Mouse (Mus musculus) limb, embryonic 14.5 days (tissue): ENCODE measurements around the gene Olfr385. TPM values are rescaled to one million over a fixed set of nuclear protein-coding genes. Genes with fewer than 3 reads are reported as not detected.
"Not testable (repeated sequence)": the region's sequence is repeated elsewhere in the genome, so short reads cannot be mapped to it uniquely, and the experiment has no call there.

Experiments used
- ATAC-seq: fragments of 200-750 bp; cut with Nextera tagmentation; 2 replicates; pipeline ENCODE4 v1.8.0; 2017; ENCODE audit warnings: low read depth, moderate number of reproducible peaks, moderate TSS enrichment; ENCODE audit not compliant: low FRiP score
- DNase-seq: peaks from one replicate; pipeline ENCODE4 v3.0.0-alpha.2; 2015; ENCODE audit warnings: low spot score
- H3K27ac ChIP-seq: fragments of 300-500 bp; sonication (generic); replicated peaks from 2 replicates; pipeline ENCODE4 v1.5.1; 2014; ENCODE audit warnings: low read depth, mild to moderate bottlenecking, low read length, moderate library complexity, mixed read lengths
- H3K27me3 ChIP-seq: fragments of 300-500 bp; sonication (generic); 2 replicates; pipeline ENCODE4 v1.6.1; 2014; ENCODE audit warnings: low read length, mixed read lengths; ENCODE audit not compliant: control insufficient read depth, insufficient read depth
- H3K36me3 ChIP-seq: fragments of 300-500 bp; sonication (generic); 2 replicates; pipeline ENCODE4 v1.6.1; 2014; ENCODE audit warnings: mild to moderate bottlenecking, low read length, moderate library complexity, mixed read lengths; ENCODE audit not compliant: control insufficient read depth, insufficient read depth
- H3K4me1 ChIP-seq: fragments of 300-500 bp; sonication (generic); 2 replicates; pipeline ENCODE4 v1.6.1; 2014; ENCODE audit warnings: antibody characterized with exemption, low read length, mixed read lengths; ENCODE audit not compliant: control insufficient read depth, insufficient read depth
- H3K4me2 ChIP-seq: fragments of 300-500 bp; sonication (generic); replicated peaks from 2 replicates; pipeline ENCODE4 v1.6.1; 2014; ENCODE audit warnings: low read depth, mild to moderate bottlenecking, low read length, moderate library complexity; ENCODE audit not compliant: severe bottlenecking
- H3K4me3 ChIP-seq: fragments of 300-500 bp; sonication (generic); replicated peaks from 2 replicates; pipeline ENCODE4 v1.5.1; 2014; ENCODE audit warnings: low read length
- H3K9ac ChIP-seq: fragments of 300-500 bp; sonication (generic); 2 replicates; pipeline ENCODE4 v1.6.1; 2014; ENCODE audit warnings: mild to moderate bottlenecking, low read depth, low read length, moderate library complexity; ENCODE audit not compliant: severe bottlenecking
- H3K9me3 ChIP-seq: fragments of 300-500 bp; sonication (generic); 2 replicates; pipeline ENCODE4 v1.6.1; 2016; ENCODE audit warnings: low read length; ENCODE audit not compliant: control insufficient read depth
- POLR2A ChIP-seq: fragments of 200-500 bp; IDR thresholded peaks from 2 replicates; pipeline ENCODE4 v1.8.0; 2012; ENCODE audit warnings: inconsistent platforms, mild to moderate bottlenecking, moderate library complexity, borderline replicate concordance; ENCODE audit not compliant: insufficient read depth, insufficient read length; ENCODE audit errors: extremely low read depth
- WGBS: fragments of 180-500 bp; shearing (Covaris S2); extraction: QIAGEN DNeasy Blood & Tissue Kit; methylation state at CpG from one replicate; pipeline ENCODE4 v1.1.7; 2014; 5-methylcytosine and 5-hydroxymethylcytosine counted together
- polyA plus RNA-seq, 2 experiments: library from polyadenylated mRNA; depleted of rRNA in 1 of 2; stranded (reverse) in 1 of 2; unstranded in 1 of 2; fragments of >200 nt; fragmentation: Nextera tagmentation in 1 of 2; extraction: Ambion mirVana in 1 of 2; gene quantifications; 2 replicates each; pipeline versions ENCODE4 v1.2.1 to v1.2.3; 2012 to 2014

The Olfr385 gene
- polyA plus RNA-seq (2012; rRNA removed) (not detected in 2 replicates), polyA plus RNA-seq (2014; fragmentation: Nextera tagmentation; extraction: Ambion mirVana) (not detected in 2 replicates)

DNA sequence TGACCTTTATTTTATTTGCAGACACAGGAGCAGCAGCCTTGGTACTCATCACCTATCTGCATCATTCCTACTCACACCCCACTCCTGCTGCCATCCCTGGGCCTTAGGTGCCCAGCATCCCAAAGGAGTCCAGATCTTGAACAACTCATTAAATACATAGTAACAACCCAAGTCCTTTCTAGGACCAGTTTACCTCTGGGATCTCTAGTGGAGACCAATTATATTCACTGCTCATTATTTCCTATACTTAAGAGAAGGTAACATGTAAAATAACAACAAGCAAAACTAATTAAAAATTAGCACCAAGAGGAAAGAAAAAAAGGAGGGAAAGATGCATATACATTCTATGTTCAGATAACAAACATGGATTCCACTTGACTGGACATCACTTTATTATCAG, at the start of gene Olfr385:
Gene Olfr385 (minus strand): TSS at position 101 of the 400 bp plus-strand sequence.
- Histone ChIP-seq H3K27me3 (no peaks in the 10 kb centered on the region), H3K9me3 (no peaks in the 10 kb centered on the region), H3K4me3 (no peak within 1 kb of the TSS), H3K4me1 (no peaks in the 10 kb centered on the region), H3K4me2 (no peak within 1 kb of the TSS), H3K27ac (no peak within 1 kb of the TSS), H3K9ac (no peak within 1 kb of the TSS), H3K36me3 (no peaks in the 10 kb centered on the region)
- no peak for ATAC-seq
- no peak for DNase-seq
- TF ChIP-seq POLR2A, result no peak

DNA sequence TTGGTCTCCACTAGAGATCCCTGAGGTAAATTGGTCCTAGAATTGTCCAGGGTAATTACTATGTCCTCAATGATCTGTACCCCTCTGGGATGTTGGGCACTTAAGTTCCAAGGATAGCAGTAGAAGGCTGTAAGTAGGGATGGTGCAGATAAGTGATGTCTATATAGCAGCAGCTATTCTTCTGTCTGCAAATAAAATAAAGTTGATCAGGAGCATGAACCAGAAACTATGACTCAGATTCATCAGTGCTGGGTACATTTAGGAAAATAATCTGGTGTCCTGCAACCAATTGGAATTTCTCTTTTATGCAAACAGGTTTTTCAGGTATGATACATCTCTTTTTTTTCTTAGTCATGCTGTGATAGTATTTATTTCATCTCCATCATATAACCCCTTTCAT, 5.5 kb upstream of the Olfr385 start, which contains the start of gene Olfr384:
Gene Olfr384 (plus strand): TSS at position 301 of the 400 bp plus-strand sequence.
- Histone ChIP-seq H3K36me3 (no peaks in the 10 kb centered on the region), H3K27me3 (no peaks in the 10 kb centered on the region), H3K9ac (no peak within 1 kb of the TSS), H3K4me1 (no peaks in the 10 kb centered on the region), H3K4me3 (no peak within 1 kb of the TSS), H3K9me3 (no peaks in the 10 kb centered on the region), H3K4me2 (no peak within 1 kb of the TSS), H3K27ac (no peak within 1 kb of the TSS)
- TF ChIP-seq POLR2A, result no peak
- no peak for ATAC-seq
- no peak for DNase-seq

DNA sequence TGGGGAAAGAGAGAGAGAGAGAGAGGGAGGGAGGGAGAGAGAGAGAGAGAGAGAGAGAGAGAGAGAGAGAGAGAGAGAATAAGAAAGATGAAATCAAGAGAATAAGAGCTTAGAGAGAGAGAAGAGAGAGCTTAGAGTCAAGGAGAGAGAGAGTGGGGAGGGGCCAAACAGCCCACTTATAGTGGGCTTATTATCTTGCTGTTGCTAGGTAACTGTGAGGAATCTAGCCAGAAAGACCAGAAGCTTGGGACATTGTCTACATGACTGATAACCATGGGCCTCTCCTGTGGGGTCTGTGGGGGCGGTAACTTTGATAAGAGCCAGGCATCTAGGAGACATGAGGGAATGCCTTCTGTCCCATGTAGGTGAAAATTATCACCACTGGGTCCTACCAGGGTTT, 9.6 kb downstream of the Olfr385 start:
- H3K27me3 ChIP-seq, ATAC-seq, H3K9ac ChIP-seq, H3K36me3 ChIP-seq, H3K4me3 ChIP-seq, H3K27ac ChIP-seq, H3K9me3 ChIP-seq, H3K4me2 ChIP-seq, DNase-seq, H3K4me1 ChIP-seq: not testable (repeated sequence)
- WGBS, result 79% methylated on average over 1 of the region's 1 CpGs

GRCm38 (mm10) chr11:73579871-73580270, 12.9 kb downstream of the Olfr385 start:
- no peaks in the 10 kb centered on the region for H3K36me3 ChIP-seq
- H3K9me3 ChIP-seq, result no peaks in the 10 kb centered on the region
- no peaks in the 10 kb centered on the region for H3K27me3 ChIP-seq
- ATAC-seq (no peak), DNase-seq (no peak)
- no peak overlapping the region for H3K9ac ChIP-seq
- H3K4me3 ChIP-seq, result no peak overlapping the region
- no peak overlapping the region for H3K4me2 ChIP-seq
- no peaks in the 10 kb centered on the region for H3K4me1 ChIP-seq
- TF ChIP-seq POLR2A, result no peak
- H3K27ac ChIP-seq, result no peak overlapping the region

Other genes with a start within 250 kb of the Olfr385 start
- gene Olfr20, start 242.2 kb downstream of the Olfr385 start, polyA plus RNA-seq (2012; rRNA removed), result not detected in 2 replicates
- gene Olfr20, start 242.2 kb downstream of the Olfr385 start, polyA plus RNA-seq (2014; fragmentation: Nextera tagmentation; extraction: Ambion mirVana), result not detected in 2 replicates
- not detected in 2 replicates for gene Olfr376, start 221.8 kb downstream of the Olfr385 start, polyA plus RNA-seq (2012; rRNA removed)
- gene Olfr376, start 221.8 kb downstream of the Olfr385 start, polyA plus RNA-seq (2014; fragmentation: Nextera tagmentation; extraction: Ambion mirVana), result not detected in 2 replicates
- not detected in 2 replicates for gene Olfr1, start 193.4 kb downstream of the Olfr385 start, polyA plus RNA-seq (2012; rRNA removed)
- not detected in 2 replicates for gene Olfr1, start 193.4 kb downstream of the Olfr385 start, polyA plus RNA-seq (2014; fragmentation: Nextera tagmentation; extraction: Ambion mirVana)
- gene Olfr378, start 164.5 kb downstream of the Olfr385 start, polyA plus RNA-seq (2012; rRNA removed), result not detected in 2 replicates
- gene Olfr378, start 164.5 kb downstream of the Olfr385 start, polyA plus RNA-seq (2014; fragmentation: Nextera tagmentation; extraction: Ambion mirVana), result not detected in 2 replicates
- not detected in 2 replicates for gene Olfr380, start 135.5 kb downstream of the Olfr385 start, polyA plus RNA-seq (2012; rRNA removed)
- gene Olfr380, start 135.5 kb downstream of the Olfr385 start, polyA plus RNA-seq (2014; fragmentation: Nextera tagmentation; extraction: Ambion mirVana), result not detected in 2 replicates
- not detected in 2 replicates for gene Olfr381, start 101.4 kb downstream of the Olfr385 start, polyA plus RNA-seq (2012; rRNA removed)
- not detected in 2 replicates for gene Olfr381, start 101.4 kb downstream of the Olfr385 start, polyA plus RNA-seq (2014; fragmentation: Nextera tagmentation; extraction: Ambion mirVana)
- not detected in 2 replicates for gene Olfr382, start 75.8 kb downstream of the Olfr385 start, polyA plus RNA-seq (2012; rRNA removed)
- not detected in 2 replicates for gene Olfr382, start 75.8 kb downstream of the Olfr385 start, polyA plus RNA-seq (2014; fragmentation: Nextera tagmentation; extraction: Ambion mirVana)
- gene Olfr384, start 5.6 kb upstream of the Olfr385 start, polyA plus RNA-seq (2012; rRNA removed), result not detected in 2 replicates
- gene Olfr384, start 5.6 kb upstream of the Olfr385 start, polyA plus RNA-seq (2014; fragmentation: Nextera tagmentation; extraction: Ambion mirVana), result not detected in 2 replicates
- gene Zfp735, start 95.8 kb upstream of the Olfr385 start, polyA plus RNA-seq (2012; rRNA removed), result not detected in 2 replicates
- not detected in 2 replicates for gene Zfp735, start 95.8 kb upstream of the Olfr385 start, polyA plus RNA-seq (2014; fragmentation: Nextera tagmentation; extraction: Ambion mirVana)
- not detected in 2 replicates for gene Olfr389, start 187.7 kb upstream of the Olfr385 start, polyA plus RNA-seq (2012; rRNA removed)
- not detected in 2 replicates for gene Olfr389, start 187.7 kb upstream of the Olfr385 start, polyA plus RNA-seq (2014; fragmentation: Nextera tagmentation; extraction: Ambion mirVana)
- not detected in 2 replicates for gene Olfr390, start 190.0 kb upstream of the Olfr385 start, polyA plus RNA-seq (2012; rRNA removed)
- gene Olfr390, start 190.0 kb upstream of the Olfr385 start, polyA plus RNA-seq (2014; fragmentation: Nextera tagmentation; extraction: Ambion mirVana), result not detected in 2 replicates
- not detected in 2 replicates for gene Olfr391-ps, start 210.0 kb upstream of the Olfr385 start, polyA plus RNA-seq (2012; rRNA removed)
- not detected in 2 replicates for gene Olfr391-ps, start 210.0 kb upstream of the Olfr385 start, polyA plus RNA-seq (2014; fragmentation: Nextera tagmentation; extraction: Ambion mirVana)
- gene Olfr392, start 224.0 kb upstream of the Olfr385 start, polyA plus RNA-seq (2012; rRNA removed), result not detected in 2 replicates
- not detected in 2 replicates for gene Olfr392, start 224.0 kb upstream of the Olfr385 start, polyA plus RNA-seq (2014; fragmentation: Nextera tagmentation; extraction: Ambion mirVana)